Mouse (Mus musculus) urinary bladder, postnatal 0 days (tissue): Measurements from ENCODE around the gene Tsnaxip1. TPM values are rescaled to one million over a fixed set of nuclear protein-coding genes. Genes with fewer than 3 reads are reported as not detected.

ENCODE experiments used
- polyA plus RNA-seq: library from polyadenylated mRNA; unstranded; fragments of >200 nt; fragmentation: Nextera tagmentation; extraction: Ambion mirVana; gene quantifications from 2 replicates; pipeline ENCODE4 v1.2.1, GENCODE M21; 2015

Tsnaxip1 gene
- not detected in 2 replicates for polyA plus RNA-seq

GRCm38 (mm10) chr8:105826861-105827848 lies at the start of gene Tsnaxip1, which contains the start of gene Ranbp10:
Tsnaxip1 (plus strand) TSS chr8:105827731.
Ranbp10 (minus strand) TSS chr8:105827350.

GRCm38 (mm10) chr8:105853178-105853577 lies 25.6 kb downstream of the Tsnaxip1 start, which contains the start of gene Cenpt:
Cenpt (minus strand) TSS chr8:105853278.

GRCm38 (mm10) chr8:105854715-105855216 lies 27.2 kb downstream of the Tsnaxip1 start, which contains the start of gene Thap11:
Thap11 (plus strand) TSS chr8:105855132.

GRCm38 (mm10) chr8:105860143-105860981 lies 32.8 kb downstream of the Tsnaxip1 start, which contains the start of gene Nutf2:
Nutf2 (plus strand) TSS chr8:105860580.

GRCm38 (mm10) chr8:105880754-105881520 lies 53.4 kb downstream of the Tsnaxip1 start, which contains the start of gene Edc4:
Edc4 (plus strand) TSS chr8:105880881.

GRCm38 (mm10) chr8:105893339-105893738 lies 65.8 kb downstream of the Tsnaxip1 start, which contains the start of gene Nrn1l:
Nrn1l (plus strand) TSS chr8:105893567.

Other genes starting within 250 kb of the Tsnaxip1 start
- 17.4 and 20.9 TPM in 2 replicates for gene Ripor1, start 222.5 kb upstream of the Tsnaxip1 start, polyA plus RNA-seq
- gene Ctcf, start 191.2 kb upstream of the Tsnaxip1 start, polyA plus RNA-seq, result 40.8 and 44.2 TPM in 2 replicates
- gene Agrp, start 190.3 kb upstream of the Tsnaxip1 start, polyA plus RNA-seq, result 9.2 and 13.5 TPM in 2 replicates
- 0.08 and 0.12 TPM in 2 replicates for gene Carmil2, start 141.5 kb upstream of the Tsnaxip1 start, polyA plus RNA-seq
- 28.8 and 29.9 TPM in 2 replicates for gene Acd, start 126.6 kb upstream of the Tsnaxip1 start, polyA plus RNA-seq
- 10.8 and 11.4 TPM in 2 replicates for gene Pard6a, start 126.6 kb upstream of the Tsnaxip1 start, polyA plus RNA-seq
- not detected in 2 replicates for gene 4933405L10Rik, start 120.1 kb upstream of the Tsnaxip1 start, polyA plus RNA-seq
- gene Enkd1, start 119.5 kb upstream of the Tsnaxip1 start, polyA plus RNA-seq, result 6.3 and 6.6 TPM in 2 replicates
- gene Gfod2, start 69.1 kb upstream of the Tsnaxip1 start, polyA plus RNA-seq, result 8.4 and 11.5 TPM in 2 replicates
- gene Ranbp10, start 381 bp upstream of the Tsnaxip1 start, polyA plus RNA-seq, result 5.3 and 5.5 TPM in 2 replicates
- gene Cenpt, start 25.5 kb downstream of the Tsnaxip1 start, polyA plus RNA-seq, result 12.8 and 15.9 TPM in 2 replicates
- gene Thap11, start 27.4 kb downstream of the Tsnaxip1 start, polyA plus RNA-seq, result 34.7 and 37.6 TPM in 2 replicates
- gene Nutf2, start 32.8 kb downstream of the Tsnaxip1 start, polyA plus RNA-seq, result 135 and 151 TPM in 2 replicates
- gene Edc4, start 53.1 kb downstream of the Tsnaxip1 start, polyA plus RNA-seq, result 16.9 and 18.8 TPM in 2 replicates
- 0.30 and 0.36 TPM in 2 replicates for gene Nrn1l, start 65.8 kb downstream of the Tsnaxip1 start, polyA plus RNA-seq
- 16.9 and 17.5 TPM in 2 replicates for gene Pskh1, start 72.7 kb downstream of the Tsnaxip1 start, polyA plus RNA-seq
- 0.40 and 0.55 TPM in 2 replicates for gene Ctrl, start 106.1 kb downstream of the Tsnaxip1 start, polyA plus RNA-seq
- gene Psmb10, start 110.7 kb downstream of the Tsnaxip1 start, polyA plus RNA-seq, result 41.7 and 50.9 TPM in 2 replicates
- 0.81 and 0.85 TPM in 2 replicates for gene Lcat, start 115.7 kb downstream of the Tsnaxip1 start, polyA plus RNA-seq
- 33.0 and 35.3 TPM in 2 replicates for gene Slc12a4, start 138.4 kb downstream of the Tsnaxip1 start, polyA plus RNA-seq
- 0.18 TPM in 1 of 2 replicates, not detected in the other for gene Dpep3, start 151.7 kb downstream of the Tsnaxip1 start, polyA plus RNA-seq
- gene Dus2, start 163.6 kb downstream of the Tsnaxip1 start, polyA plus RNA-seq, result 12.1 and 13.2 TPM in 2 replicates
- not detected in 2 replicates for gene Dpep2nb, start 178.2 kb downstream of the Tsnaxip1 start, polyA plus RNA-seq
- gene Ddx28, start 184.2 kb downstream of the Tsnaxip1 start, polyA plus RNA-seq, result 10.4 and 11.0 TPM in 2 replicates
- 2.9 and 3.2 TPM in 2 replicates for gene Nfatc3, start 231.1 kb downstream of the Tsnaxip1 start, polyA plus RNA-seq